Mouse (Mus musculus) urinary bladder, postnatal 14 days (tissue): ENCODE measurements around the gene Ube2f.

ENCODE experiments used
- DNase-seq: peaks from one replicate; pipeline ENCODE4 v3.0.0; 2021; ENCODE audit warnings: low spot score

Ube2f gene

GRCm38 (mm10) chr1:91249564-91250414 is at the start of gene Ube2f:
Ube2f (plus strand) TSS chr1:91250304.
- DNase-seq: peak; percentile 91

GRCm38 (mm10) chr1:91201122-91201521 is 49.0 kb upstream of the Ube2f start:
- DNase-seq: no peak

- no peak for DNase-seq
Observed at GRCm38 (mm10) chr1:91204221-91204765, 45.8 kb upstream of the Ube2f start.

- no peak for DNase-seq
Observed at GRCm38 (mm10) chr1:91205651-91206050, 44.5 kb upstream of the Ube2f start.

GRCm38 (mm10) chr1:91206336-91206735 is 43.8 kb upstream of the Ube2f start:
- DNase-seq: no peak

GRCm38 (mm10) chr1:91206873-91207272 is 43.2 kb upstream of the Ube2f start:
- DNase-seq: no peak

GRCm38 (mm10) chr1:91207334-91208074 is 42.6 kb upstream of the Ube2f start:
- no peak for DNase-seq

GRCm38 (mm10) chr1:91209343-91209742 is 40.8 kb upstream of the Ube2f start:
- DNase-seq: peak; percentile 33

GRCm38 (mm10) chr1:91209785-91210184 is 40.3 kb upstream of the Ube2f start:
- peak; percentile 58 for DNase-seq

GRCm38 (mm10) chr1:91211099-91211498 is 39.0 kb upstream of the Ube2f start:
- DNase-seq: peak; percentile 60

GRCm38 (mm10) chr1:91211591-91212008 is 38.5 kb upstream of the Ube2f start:
- DNase-seq: no peak

GRCm38 (mm10) chr1:91215264-91215663 is 34.8 kb upstream of the Ube2f start:
- DNase-seq: no peak

- no peak for DNase-seq
Observed at GRCm38 (mm10) chr1:91215981-91216380, 34.1 kb upstream of the Ube2f start.

- DNase-seq: no peak
Observed at GRCm38 (mm10) chr1:91216504-91217267, 33.4 kb upstream of the Ube2f start.

- DNase-seq: peak; percentile 61
Observed at GRCm38 (mm10) chr1:91219641-91220321, 30.3 kb upstream of the Ube2f start.

GRCm38 (mm10) chr1:91220322-91220672 is 29.8 kb upstream of the Ube2f start:
- DNase-seq: no peak

- DNase-seq: no peak
Observed at GRCm38 (mm10) chr1:91226562-91226961, 23.5 kb upstream of the Ube2f start.

- DNase-seq: no peak
Observed at GRCm38 (mm10) chr1:91227381-91228054, 22.6 kb upstream of the Ube2f start.

- no peak for DNase-seq
Observed at GRCm38 (mm10) chr1:91231142-91231541, 19.0 kb upstream of the Ube2f start.

- DNase-seq: no peak
Observed at GRCm38 (mm10) chr1:91231896-91232295, 18.2 kb upstream of the Ube2f start.

GRCm38 (mm10) chr1:91235395-91235794 is 14.7 kb upstream of the Ube2f start:
- no peak for DNase-seq
